Mouse (Mus musculus): ENCODE measurements at regions not wholly inside any gene's neighbourhood (a gene's known extent, or its start where the extent isn't known, plus 50 kb on each side); places are given as distances from the start of the nearest gene placed in this dataset.

DNA sequence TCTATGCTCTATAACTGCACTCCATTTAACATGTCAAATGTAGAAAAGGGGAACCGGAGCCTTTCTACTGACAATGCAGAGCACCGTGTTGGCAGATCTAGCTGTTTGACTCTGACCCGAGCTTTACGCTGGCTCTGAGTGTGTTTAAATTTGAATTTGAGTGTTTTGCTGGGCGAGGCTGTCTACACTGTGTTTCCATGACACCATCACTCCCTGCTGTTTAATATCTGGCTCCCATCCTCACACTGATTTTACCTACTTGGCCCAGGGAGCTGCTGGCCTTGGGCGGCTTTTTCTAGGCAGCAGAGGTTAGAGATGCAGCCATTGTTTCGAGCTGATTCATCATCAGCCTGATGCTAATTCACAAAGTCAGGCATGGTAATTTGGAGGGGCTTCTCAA is 100.7 kb upstream of the Serp2 start:
- TF ChIP-seq CTCF (conservative IDR thresholded peaks at IDR 0.05; ENCODE audit: low read length) (no peak), POU5F1 (IDR thresholded peaks at IDR 0.05; ENCODE audit: borderline replicate concordance, low read length) (no peak)

Data from E14TG2a.4 (cell line).